Mouse (Mus musculus) neural tube, embryonic 14.5 days (tissue): ENCODE data around the gene Mab21l3. TPM values are rescaled to one million over a fixed set of nuclear protein-coding genes. Genes with fewer than 3 reads are reported as not detected.

Source experiments
- ATAC-seq: fragments of 200-750 bp; cut with Nextera tagmentation; 2 replicates; pipeline ENCODE4 v1.8.0; 2017; ENCODE audit warnings: low read depth, mild to moderate bottlenecking, moderate TSS enrichment, moderate library complexity
- H3K27ac ChIP-seq: fragments of 300-500 bp; sonication (generic); 2 replicates; pipeline ENCODE4 v1.5.1; 2014; ENCODE audit warnings: low read depth, mild to moderate bottlenecking, control low read depth, low read length, moderate library complexity, mixed read lengths
- H3K27me3 ChIP-seq: fragments of 300-500 bp; sonication (generic); 2 replicates; pipeline ENCODE4 v1.6.1; 2014; ENCODE audit warnings: low read length; ENCODE audit not compliant: control insufficient read depth, insufficient read depth
- H3K36me3 ChIP-seq: fragments of 300-500 bp; sonication (generic); 2 replicates; pipeline ENCODE4 v1.6.1; 2014; ENCODE audit warnings: low read length, mixed read lengths; ENCODE audit not compliant: control insufficient read depth, insufficient read depth
- H3K4me1 ChIP-seq: fragments of 300-500 bp; sonication (generic); 2 replicates; pipeline ENCODE4 v1.6.1; 2014; ENCODE audit warnings: low read length; ENCODE audit not compliant: control insufficient read depth, insufficient read depth
- H3K4me2 ChIP-seq: fragments of 300-500 bp; sonication (generic); 2 replicates; pipeline ENCODE4 v1.6.1; 2014; ENCODE audit warnings: mild to moderate bottlenecking, low read depth, low read length, control low read depth
- H3K4me3 ChIP-seq: fragments of 300-500 bp; sonication (generic); 2 replicates; pipeline ENCODE4 v1.5.1; 2014; ENCODE audit warnings: low read depth, low read length, control low read depth, mixed read lengths
- H3K9ac ChIP-seq: fragments of 300-500 bp; sonication (generic); replicated peaks from 2 replicates; pipeline ENCODE4 v1.6.1; 2014; ENCODE audit warnings: low read depth, mild to moderate bottlenecking, control low read depth, low read length, mixed read lengths
- H3K9me3 ChIP-seq: fragments of 300-500 bp; sonication (generic); 2 replicates; pipeline ENCODE4 v1.6.1; 2016; ENCODE audit warnings: low read length; ENCODE audit not compliant: control insufficient read depth
- WGBS: fragments of 180-500 bp; shearing (Covaris S2); extraction: QIAGEN DNeasy Blood & Tissue Kit; methylation state at CpG from one replicate; pipeline ENCODE4 v1.1.7; 2014; 5-methylcytosine and 5-hydroxymethylcytosine counted together
- polyA plus RNA-seq: library from polyadenylated mRNA; unstranded; fragments of >200 nt; fragmentation: Nextera tagmentation; extraction: Ambion mirVana; gene quantifications from 2 replicates; pipeline ENCODE4 v1.2.1, GENCODE M21; 2014

Gene Mab21l3
- polyA plus RNA-seq, 1 experiment from 2014 or later, result 0.12 TPM

- Histone ChIP-seq H3K36me3 (0 out of 2 replicates have a peak, but pooled peaks cover 8% of the 10 kb centered on the region), H3K9ac (no peak overlapping the region), H3K4me3 (no peak overlapping the region), H3K4me2 (no peak overlapping the region), H3K9me3 (no peaks in the 10 kb centered on the region), H3K4me1 (peaks cover 3% of the 10 kb centered on the region; the same call in 1 of the 2 replicates), H3K27ac (no peak overlapping the region), H3K27me3 (no peaks in the 10 kb centered on the region)
- ATAC-seq, result no peak
- WGBS, result 10% methylated on average over 5 of the region's 5 CpGs
Observed at GRCm38 (mm10) chr3:101878136-101878535, 29.4 kb upstream of the Mab21l3 start.

- Histone ChIP-seq H3K9ac (no peak overlapping the region), H3K27ac (no peak overlapping the region), H3K4me3 (no peak overlapping the region), H3K9me3 (no peaks in the 10 kb centered on the region), H3K4me2 (no peak overlapping the region), H3K27me3 (no peaks in the 10 kb centered on the region), H3K36me3 (0 out of 2 replicates have a peak, but pooled peaks cover 8% of the 10 kb centered on the region), H3K4me1 (peaks cover 3% of the 10 kb centered on the region; the same call in 1 of the 2 replicates)
- ATAC-seq, result no peak
- 75% methylated on average over 7 of the region's 7 CpGs for WGBS
Observed at GRCm38 (mm10) chr3:101876459-101877285, 27.9 kb upstream of the Mab21l3 start.

DNA sequence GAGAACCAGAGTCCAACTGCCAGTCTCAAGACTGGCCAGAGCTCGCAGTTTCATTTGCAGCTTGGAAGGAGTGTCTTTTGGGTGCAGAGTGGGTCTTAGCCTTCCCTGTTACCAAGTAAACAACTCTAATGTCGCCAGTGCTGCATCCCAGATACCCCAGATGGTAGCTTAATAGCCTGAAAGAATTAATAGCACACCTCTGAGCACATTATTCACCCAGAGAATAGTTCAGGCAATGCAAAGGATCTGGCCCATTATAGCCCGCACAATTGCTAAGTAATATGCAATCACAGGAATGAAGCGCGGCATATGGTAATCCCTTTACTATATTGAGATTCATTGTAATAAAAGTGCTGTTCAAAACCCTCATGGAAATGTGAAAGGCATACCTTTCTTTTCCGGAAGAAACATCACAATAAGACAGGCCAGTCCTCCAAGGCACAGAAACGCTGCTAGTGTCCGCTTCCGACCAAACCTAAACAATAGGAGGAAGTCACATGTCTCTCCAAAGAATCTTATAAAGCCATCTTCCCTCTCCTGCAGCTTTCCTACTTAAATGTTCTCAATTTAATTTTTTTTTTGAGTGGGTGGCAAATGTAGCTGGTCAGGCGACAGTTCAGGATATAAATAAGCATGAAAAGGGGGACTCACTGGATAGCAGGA, 26.6 kb upstream of the Mab21l3 start:
- no peak overlapping the region for H3K9ac ChIP-seq
- ATAC-seq, result peak; percentile 65; the same call in 1 of the 2 replicates
- peaks cover 3% of the 10 kb centered on the region; the same call in 1 of the 2 replicates for H3K4me1 ChIP-seq
- H3K27me3 ChIP-seq, result no peaks in the 10 kb centered on the region
- peak overlapping the region; percentile 24 for H3K27ac ChIP-seq
- WGBS, result 33% methylated on average over 10 of the region's 10 CpGs
- no peaks in the 10 kb centered on the region for H3K9me3 ChIP-seq
- no peak overlapping the region for H3K4me3 ChIP-seq
- H3K4me2 ChIP-seq, result no peak overlapping the region
- H3K36me3 ChIP-seq, result 0 out of 2 replicates have a peak, but pooled peaks cover 8% of the 10 kb centered on the region

DNA sequence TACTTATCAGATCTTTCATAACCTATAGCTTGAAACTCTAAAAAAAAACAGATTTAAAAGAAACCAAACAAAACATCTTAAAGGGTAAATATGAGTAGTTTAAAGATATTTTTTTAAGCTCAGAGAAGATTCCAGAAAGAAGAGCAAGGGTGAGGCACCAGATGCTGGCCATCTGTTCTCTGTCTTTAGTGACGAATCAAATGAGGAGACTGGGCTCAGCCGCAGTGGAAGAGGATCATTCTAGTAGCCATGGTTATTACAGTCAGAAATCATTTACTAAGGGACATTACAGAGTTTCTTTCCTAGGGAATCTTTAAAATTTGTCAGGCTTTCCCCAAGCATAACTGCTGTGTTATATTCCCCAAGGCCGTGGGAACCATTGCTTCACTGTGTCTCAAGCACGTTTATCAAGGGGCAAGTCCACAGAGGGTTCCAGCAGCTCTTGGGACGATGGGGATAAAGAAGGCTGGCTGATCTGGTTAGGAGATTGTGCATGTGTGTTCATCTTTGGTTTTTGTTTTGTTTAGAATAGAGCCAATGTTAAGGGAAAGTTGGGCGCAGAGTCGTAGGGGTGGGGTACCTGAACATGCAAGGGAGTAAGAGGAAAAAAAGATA, 24.4 kb upstream of the Mab21l3 start:
- no peak for ATAC-seq
- Histone ChIP-seq H3K4me3 (no peak overlapping the region), H3K36me3 (no peaks in the 10 kb centered on the region), H3K9me3 (no peaks in the 10 kb centered on the region), H3K4me2 (no peak overlapping the region), H3K27ac (no peak overlapping the region), H3K9ac (no peak overlapping the region), H3K27me3 (no peaks in the 10 kb centered on the region), H3K4me1 (peaks cover 3% of the 10 kb centered on the region; the same call in 1 of the 2 replicates)
- 73% methylated on average over 7 of the region's 7 CpGs for WGBS

GRCm38 (mm10) chr3:101871951-101872350, 23.2 kb upstream of the Mab21l3 start:
- Histone ChIP-seq H3K4me1 (peaks cover 3% of the 10 kb centered on the region; the same call in 1 of the 2 replicates), H3K9ac (no peak overlapping the region), H3K4me2 (no peak overlapping the region), H3K27me3 (no peaks in the 10 kb centered on the region), H3K36me3 (no peaks in the 10 kb centered on the region), H3K4me3 (no peak overlapping the region), H3K9me3 (no peaks in the 10 kb centered on the region), H3K27ac (no peak overlapping the region)
- no peak for ATAC-seq
- WGBS, result 91% methylated on average over 9 of the region's 9 CpGs

GRCm38 (mm10) chr3:101867001-101867421, 18.3 kb upstream of the Mab21l3 start:
- ATAC-seq, result no peak
- Histone ChIP-seq H3K4me1 (no peaks in the 10 kb centered on the region), H3K9me3 (no peaks in the 10 kb centered on the region)

GRCm38 (mm10) chr3:101861856-101862255, 13.1 kb upstream of the Mab21l3 start:
- Histone ChIP-seq H3K4me1 (no peaks in the 10 kb centered on the region), H3K4me3 (no peak overlapping the region), H3K4me2 (no peak overlapping the region), H3K27me3 (no peaks in the 10 kb centered on the region), H3K9ac (no peak overlapping the region), H3K9me3 (no peaks in the 10 kb centered on the region), H3K36me3 (no peaks in the 10 kb centered on the region), H3K27ac (no peak overlapping the region)
- no peak for ATAC-seq
- 89% methylated on average over 3 of the region's 3 CpGs for WGBS

More at GRCm38 (mm10) chr3:101867001-101867421, 18.3 kb upstream of the Mab21l3 start:
- Histone ChIP-seq H3K36me3 (no peaks in the 10 kb centered on the region), H3K27me3 (no peaks in the 10 kb centered on the region), H3K9ac (no peak overlapping the region), H3K4me3 (no peak overlapping the region), H3K4me2 (no peak overlapping the region), H3K27ac (no peak overlapping the region)
- 72% methylated on average over 4 of the region's 4 CpGs for WGBS

DNA sequence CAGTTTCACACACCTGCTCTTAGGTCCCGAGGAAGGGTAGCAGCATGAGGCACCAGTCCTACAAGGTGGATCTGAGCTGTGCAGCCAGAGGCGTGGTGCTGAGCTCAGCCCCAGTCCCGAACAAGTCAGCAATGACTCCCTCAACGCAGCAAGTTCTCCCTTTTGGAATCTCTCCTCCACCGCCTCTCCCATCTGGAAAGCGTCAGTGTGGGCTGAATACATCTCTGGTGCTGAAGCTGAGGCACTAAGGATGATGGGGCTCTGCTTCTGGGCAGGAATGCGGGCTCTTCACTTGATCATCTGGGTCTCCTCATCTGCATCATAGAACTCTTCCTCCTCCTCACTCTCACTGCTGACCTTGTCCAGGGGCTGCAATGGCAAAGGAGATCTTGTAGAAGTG, 11.4 kb upstream of the Mab21l3 start:
- WGBS, result 81% methylated on average over 7 of the region's 7 CpGs
- no peak overlapping the region for H3K4me2 ChIP-seq
- no peaks in the 10 kb centered on the region for H3K36me3 ChIP-seq

More for the DNA sequence above, 11.4 kb upstream of the Mab21l3 start:
- Histone ChIP-seq H3K4me3 (no peak overlapping the region), H3K4me1 (no peaks in the 10 kb centered on the region), H3K9me3 (no peaks in the 10 kb centered on the region), H3K27ac (no peak overlapping the region), H3K27me3 (no peaks in the 10 kb centered on the region), H3K9ac (no peak overlapping the region)
- no peak for ATAC-seq
